Mouse (Mus musculus) lung, adult 2 months (tissue): ENCODE measurements at regions not wholly inside any gene's neighbourhood (a gene's known extent, or its start where the extent isn't known, plus 50 kb on each side); places are given as distances from the start of the nearest gene placed in this dataset.

Experiments
- DNase-seq: peaks from one replicate; pipeline ENCODE4 v3.0.0; 2022
- H3K4me1 ChIP-seq: fragments of 200-500 bp; 2 replicates; pipeline ENCODE4 v1.6.1; 2011; ENCODE audit warnings: low read length; ENCODE audit not compliant: control insufficient read depth, insufficient read depth
- H3K4me3 ChIP-seq: fragments of 200-500 bp; replicated peaks from 2 replicates; pipeline ENCODE3; 2011; ENCODE audit warnings: low read depth, mild to moderate bottlenecking, control low read depth, low read length; ENCODE audit errors: extremely low read depth
- CTCF ChIP-seq: fragments of 200-500 bp; IDR thresholded peaks from 2 replicates; pipeline ENCODE4 v1.5.1; 2011; ENCODE audit warnings: mild to moderate bottlenecking, low read length, control low read depth; ENCODE audit not compliant: insufficient read depth
- POLR2A ChIP-seq: fragments of 200-500 bp; IDR thresholded peaks from 2 replicates; pipeline ENCODE4 v1.6.1; 2011; ENCODE audit warnings: low read depth, mild to moderate bottlenecking, control low read depth, low read length, borderline replicate concordance; ENCODE audit errors: extremely low read depth
- WGBS: fragments of 180-500 bp; shearing (Covaris S2); methylation state at CpG from one replicate; pipeline ENCODE4 v1.1.7; 2018; 5-methylcytosine and 5-hydroxymethylcytosine counted together

GRCm38 (mm10) chr2:71622532-71623099 is 76.1 kb upstream of the Dlx2 start:
- WGBS, result 39% methylated on average over 9 of the region's 9 CpGs
- no peak for DNase-seq
- no peaks in the 10 kb centered on the region for H3K4me1 ChIP-seq
- no peak overlapping the region for H3K4me3 ChIP-seq
- TF ChIP-seq CTCF (no peak), POLR2A (no peak)

GRCm38 (mm10) chr2:71623134-71623533 is 76.6 kb upstream of the Dlx2 start:
- Histone ChIP-seq H3K4me3 (no peak overlapping the region), H3K4me1 (no peaks in the 10 kb centered on the region)
- no peak for DNase-seq
- TF ChIP-seq CTCF (no peak), POLR2A (no peak)
- WGBS, result 32% methylated on average over 2 of the region's 2 CpGs

DNA sequence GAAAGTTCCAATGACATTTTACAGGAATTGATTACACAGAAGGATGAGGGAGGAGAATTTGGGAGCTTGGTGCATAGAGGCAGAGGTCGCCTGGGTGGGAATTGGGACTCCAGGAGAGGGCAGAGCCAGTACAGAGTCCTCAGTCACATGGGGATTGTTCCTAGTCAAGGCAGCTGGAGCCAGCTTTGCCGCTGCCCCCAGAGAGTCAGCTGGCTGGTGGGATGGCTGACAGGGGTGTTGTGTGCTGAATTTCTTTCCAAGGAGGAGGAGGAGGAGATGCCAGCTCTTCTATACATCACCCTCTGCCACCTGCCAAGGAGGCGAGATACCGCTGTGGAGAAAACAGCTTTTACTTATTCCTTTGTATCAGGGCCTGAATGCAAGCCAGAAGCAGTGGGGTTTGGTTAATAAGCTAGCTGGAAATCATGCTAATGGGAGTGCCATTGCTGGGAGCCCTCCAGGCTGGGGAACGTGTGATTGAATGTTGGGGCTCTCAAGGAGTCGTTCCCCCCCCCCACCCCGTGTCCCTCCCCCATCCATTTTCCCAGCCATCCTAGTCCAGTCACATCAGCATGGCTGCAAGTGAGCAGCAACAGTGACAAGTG is 78.8 kb upstream of the Dlx2 start:
- no peak overlapping the region for H3K4me3 ChIP-seq
- TF ChIP-seq POLR2A (no peak), CTCF (no peak)
- 79% methylated on average over 7 of the region's 7 CpGs for WGBS
- no peak for DNase-seq
- H3K4me1 ChIP-seq, result peaks cover 9% of the 10 kb centered on the region

- 64% methylated on average over 12 of the region's 12 CpGs for WGBS
- DNase-seq, result no peak
- no peak for TF ChIP-seq CTCF
- no peak for TF ChIP-seq POLR2A
- peaks cover 9% of the 10 kb centered on the region for H3K4me1 ChIP-seq
- H3K4me3 ChIP-seq, result no peak overlapping the region
These were observed 79.8 kb upstream of the Dlx2 start for GRCm38 (mm10) chr2:71626404-71626803.

- TF ChIP-seq POLR2A, result no peak
- no peak for TF ChIP-seq CTCF
- DNase-seq, result no peak
- Histone ChIP-seq H3K4me1 (peaks cover 9% of the 10 kb centered on the region), H3K4me3 (no peak overlapping the region)
- WGBS, result 31% methylated on average over 14 of the region's 14 CpGs
These were observed 80.7 kb upstream of the Dlx2 start for GRCm38 (mm10) chr2:71627097-71627755.

DNA sequence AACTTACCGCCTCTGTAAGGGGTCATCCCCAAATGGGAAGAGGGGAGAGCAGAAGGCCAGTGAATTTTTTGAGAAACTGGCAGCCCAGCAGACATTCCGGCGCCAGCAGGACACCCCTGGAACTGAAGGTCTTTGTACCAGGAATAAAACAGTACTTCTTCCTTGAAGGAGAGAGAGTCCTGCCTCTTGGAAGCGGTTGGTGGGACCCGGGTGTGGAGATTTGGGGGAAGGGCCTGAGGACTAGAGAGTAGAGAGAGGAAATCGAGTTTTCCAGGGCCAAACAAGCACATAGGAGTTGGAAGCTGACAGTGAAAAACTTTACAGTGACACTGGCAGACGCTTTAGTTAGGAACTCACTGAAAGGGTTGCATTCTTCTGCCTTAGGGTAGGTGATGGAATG is 82.3 kb upstream of the Dlx2 start:
- no peak for TF ChIP-seq CTCF
- TF ChIP-seq POLR2A, result no peak
- DNase-seq, result no peak
- peaks cover 9% of the 10 kb centered on the region for H3K4me1 ChIP-seq
- H3K4me3 ChIP-seq, result no peak overlapping the region
- 61% methylated on average over 7 of the region's 7 CpGs for WGBS

GRCm38 (mm10) chr2:71629301-71630142 is 83.0 kb upstream of the Dlx2 start:
- H3K4me3 ChIP-seq, result peak overlapping the region; percentile 42
- TF ChIP-seq POLR2A, result no peak
- TF ChIP-seq CTCF, result no peak
- peaks cover 9% of the 10 kb centered on the region for H3K4me1 ChIP-seq
- DNase-seq, result peak; percentile 9
- 4% methylated on average over 43 of the region's 43 CpGs for WGBS

GRCm38 (mm10) chr2:71630143-71630463 is 83.5 kb upstream of the Dlx2 start:
- H3K4me1 ChIP-seq, result peaks cover 9% of the 10 kb centered on the region
- 44% methylated on average over 3 of the region's 3 CpGs for WGBS
- H3K4me3 ChIP-seq, result no peak overlapping the region
- no peak for DNase-seq
- no peak for TF ChIP-seq CTCF
- TF ChIP-seq POLR2A, result no peak

DNA sequence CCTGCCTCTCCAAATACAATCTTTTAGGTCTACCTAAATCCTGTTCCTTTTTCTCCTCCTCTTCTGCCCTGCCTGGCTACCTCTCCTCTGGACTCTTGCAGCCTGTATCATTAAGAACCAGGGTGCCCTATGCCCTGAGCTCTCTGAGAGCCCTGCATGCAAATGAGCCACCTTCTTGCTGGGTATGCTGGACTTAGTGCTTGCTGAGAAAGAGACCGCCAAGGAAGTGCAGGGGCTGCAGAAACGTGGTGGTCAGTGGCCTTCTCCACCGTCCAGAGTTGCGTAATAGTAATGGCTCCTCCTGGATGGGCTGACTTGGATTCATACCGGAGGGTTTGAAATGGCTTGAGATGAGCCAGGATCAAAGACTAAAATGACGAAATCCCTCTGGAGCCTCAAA is 86.9 kb upstream of the Dlx2 start:
- no peak overlapping the region for H3K4me3 ChIP-seq
- peaks cover 9% of the 10 kb centered on the region for H3K4me1 ChIP-seq
- no peak for DNase-seq
- 78% methylated on average over 6 of the region's 6 CpGs for WGBS
- TF ChIP-seq POLR2A (no peak), CTCF (no peak)

DNA sequence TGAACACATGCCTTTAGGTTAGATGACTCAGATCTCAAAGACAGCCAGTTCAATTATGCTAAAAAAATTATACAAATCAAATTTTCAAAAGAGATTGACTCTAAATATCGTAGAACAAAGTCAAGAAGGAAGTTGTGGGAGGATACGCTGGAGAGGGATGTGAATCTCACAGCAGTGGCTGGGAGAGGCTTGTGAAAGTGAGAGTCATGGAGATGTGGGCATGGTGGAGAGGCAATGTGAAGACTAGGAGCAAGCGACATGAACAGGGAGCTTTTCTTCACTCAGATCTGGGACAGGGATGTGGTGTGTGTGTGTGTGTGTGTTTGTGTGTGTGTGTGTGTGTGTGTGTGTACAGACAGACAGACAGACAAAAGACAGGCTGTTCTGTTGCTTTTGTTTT is 87.9 kb upstream of the Dlx2 start:
- Histone ChIP-seq H3K4me1 (peaks cover 6% of the 10 kb centered on the region), H3K4me3 (no peak overlapping the region)
- DNase-seq, result no peak
- no peak for TF ChIP-seq CTCF
- no peak for TF ChIP-seq POLR2A
- WGBS, result 74% methylated on average over 3 of the region's 3 CpGs
